Mouse (Mus musculus): ENCODE measurements around the gene Pde4b. TPM values are rescaled to one million over a fixed set of nuclear protein-coding genes. Genes with fewer than 3 reads are reported as not detected.

The Pde4b gene
- polyA plus RNA-seq, 1 experiment from 2014 or later = 7.7 TPM

DNA sequence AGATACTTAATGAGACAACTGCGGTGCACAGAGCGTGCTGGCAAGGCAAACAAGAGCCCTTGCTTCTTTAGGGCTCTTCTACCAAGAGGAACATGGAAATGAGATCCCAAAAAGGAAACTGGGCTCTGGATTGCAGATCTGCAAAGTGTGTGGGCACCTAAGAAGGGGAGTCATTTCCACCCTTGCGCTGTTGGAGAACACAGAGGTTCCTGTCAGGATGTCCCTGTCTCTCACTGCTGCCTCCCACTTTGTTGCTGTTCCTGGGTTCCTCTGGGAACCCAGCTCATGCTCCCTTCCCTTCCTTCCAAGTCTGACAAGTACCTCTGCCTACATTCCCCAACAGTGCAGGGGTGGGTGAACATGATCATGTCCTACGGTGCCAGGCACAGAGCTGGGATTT lies 61.4 kb downstream of the Pde4b start:
- H3K4me3 ChIP-seq (ENCODE audit: low read depth, low read length) = no peak overlapping the region
- 74% methylated on average over 4 of the region's 4 CpGs for WGBS
- H3K36me3 ChIP-seq (ENCODE audit: control insufficient read depth, insufficient read depth, low read length) = no peaks in the 10 kb centered on the region
- H3K9ac ChIP-seq (ENCODE audit: low read length) = no peak overlapping the region
- no peaks in the 10 kb centered on the region for H3K9me3 ChIP-seq (ENCODE audit: control insufficient read depth, low read length)
- no peak overlapping the region for H3K27ac ChIP-seq (ENCODE audit: low read depth, low read length)
- H3K27me3 ChIP-seq (ENCODE audit: control insufficient read depth, insufficient read depth, low read length) = no peaks in the 10 kb centered on the region
- no peak for ATAC-seq (replicated peaks; ENCODE audit: low FRiP score)
- H3K4me2 ChIP-seq (ENCODE audit: low read depth, low read length, severe bottlenecking) = no peak overlapping the region
- DNase-seq (ENCODE audit: low spot score) = no peak
- no peaks in the 10 kb centered on the region for H3K4me1 ChIP-seq (replicated peaks; ENCODE audit: control insufficient read depth, insufficient read depth, low read length)

GRCm38 (mm10) chr4:102159178-102159577 lies 71.8 kb downstream of the Pde4b start:
- Histone ChIP-seq H3K4me2 (ENCODE audit: low read depth, low read length, severe bottlenecking) (no peak overlapping the region), H3K4me3 (ENCODE audit: low read depth, low read length) (no peak overlapping the region), H3K9me3 (ENCODE audit: control insufficient read depth, low read length) (no peaks in the 10 kb centered on the region), H3K27ac (ENCODE audit: low read depth, low read length) (no peak overlapping the region), H3K27me3 (ENCODE audit: control insufficient read depth, insufficient read depth, low read length) (no peaks in the 10 kb centered on the region), H3K36me3 (ENCODE audit: control insufficient read depth, insufficient read depth, low read length) (no peaks in the 10 kb centered on the region), H3K4me1 (replicated peaks; ENCODE audit: control insufficient read depth, insufficient read depth, low read length) (no peaks in the 10 kb centered on the region), H3K9ac (ENCODE audit: low read length) (no peak overlapping the region)
- no peak for ATAC-seq (replicated peaks; ENCODE audit: low FRiP score)
- DNase-seq (ENCODE audit: low spot score) = no peak

DNA sequence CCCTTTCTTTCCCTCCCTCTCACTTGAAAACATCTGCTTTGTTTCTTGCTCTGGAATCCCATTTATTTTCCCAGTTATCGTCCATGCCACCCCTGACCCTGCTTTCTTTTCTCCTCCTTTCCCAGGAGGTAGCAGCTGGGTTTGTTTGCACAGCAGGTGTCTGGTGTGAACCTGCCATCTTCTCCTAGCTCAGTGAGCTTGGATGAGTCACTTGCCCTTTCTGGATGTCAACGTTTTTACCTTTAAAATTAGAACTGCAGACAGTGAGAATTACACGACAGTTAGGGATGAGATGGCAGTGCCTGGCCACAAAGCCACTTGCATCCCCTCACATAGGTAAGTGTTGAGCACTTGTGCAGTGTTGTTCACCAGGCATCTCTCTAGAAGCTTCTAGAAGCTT lies 84.3 kb downstream of the Pde4b start:
- Histone ChIP-seq H3K27ac (ENCODE audit: low read depth, low read length) (no peak overlapping the region), H3K9ac (ENCODE audit: low read length) (no peak overlapping the region), H3K4me2 (ENCODE audit: low read depth, low read length, severe bottlenecking) (no peak overlapping the region), H3K9me3 (ENCODE audit: control insufficient read depth, low read length) (no peaks in the 10 kb centered on the region), H3K4me3 (ENCODE audit: low read depth, low read length) (no peak overlapping the region), H3K27me3 (ENCODE audit: control insufficient read depth, insufficient read depth, low read length) (no peaks in the 10 kb centered on the region), H3K36me3 (ENCODE audit: control insufficient read depth, insufficient read depth, low read length) (no peaks in the 10 kb centered on the region), H3K4me1 (replicated peaks; ENCODE audit: control insufficient read depth, insufficient read depth, low read length) (no peaks in the 10 kb centered on the region; the same call in 1 of the 2 replicates)
- 51% methylated on average over 3 of the region's 3 CpGs for WGBS
- ATAC-seq (replicated peaks; ENCODE audit: low FRiP score) (no peak), DNase-seq (ENCODE audit: low spot score) (no peak)

GRCm38 (mm10) chr4:102172711-102173213 lies 85.4 kb downstream of the Pde4b start:
- Histone ChIP-seq H3K9ac (ENCODE audit: low read length) (no peak overlapping the region), H3K4me3 (ENCODE audit: low read depth, low read length) (no peak overlapping the region), H3K27ac (ENCODE audit: low read depth, low read length) (no peak overlapping the region), H3K36me3 (ENCODE audit: control insufficient read depth, insufficient read depth, low read length) (no peaks in the 10 kb centered on the region), H3K9me3 (ENCODE audit: control insufficient read depth, low read length) (no peaks in the 10 kb centered on the region), H3K4me2 (ENCODE audit: low read depth, low read length, severe bottlenecking) (no peak overlapping the region), H3K27me3 (ENCODE audit: control insufficient read depth, insufficient read depth, low read length) (no peaks in the 10 kb centered on the region), H3K4me1 (replicated peaks; ENCODE audit: control insufficient read depth, insufficient read depth, low read length) (no peaks in the 10 kb centered on the region; the same call in 1 of the 2 replicates)
- ATAC-seq (replicated peaks; ENCODE audit: low FRiP score) (no peak), DNase-seq (ENCODE audit: low spot score) (no peak)
- WGBS = 63% methylated on average over 7 of the region's 7 CpGs

DNA sequence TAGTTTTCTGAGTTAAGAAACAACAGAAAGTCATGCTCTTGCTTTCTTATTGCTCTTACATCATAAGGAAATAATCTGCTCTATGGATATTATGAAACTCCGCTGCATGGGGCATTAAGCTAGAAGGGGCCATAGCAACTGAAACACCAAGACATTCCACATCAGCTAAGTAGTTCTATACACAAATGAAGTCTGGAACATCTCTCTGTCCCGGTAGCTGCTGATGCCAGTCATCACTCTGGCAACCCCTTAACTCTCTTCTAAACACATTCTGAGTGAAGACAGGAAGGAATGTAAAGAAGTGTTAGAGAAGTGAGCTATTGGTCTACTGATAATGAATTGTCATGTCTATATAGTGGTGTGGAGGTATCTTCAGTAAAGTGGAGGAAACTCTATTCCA lies 88.6 kb downstream of the Pde4b start:
- no peaks in the 10 kb centered on the region for H3K36me3 ChIP-seq (ENCODE audit: control insufficient read depth, insufficient read depth, low read length)
- ATAC-seq (replicated peaks; ENCODE audit: low FRiP score) = no peak
- H3K27me3 ChIP-seq (ENCODE audit: control insufficient read depth, insufficient read depth, low read length) = no peaks in the 10 kb centered on the region
- H3K27ac ChIP-seq (ENCODE audit: low read depth, low read length) = no peak overlapping the region
- H3K9me3 ChIP-seq (ENCODE audit: control insufficient read depth, low read length) = no peaks in the 10 kb centered on the region
- no peak overlapping the region for H3K4me3 ChIP-seq (ENCODE audit: low read depth, low read length)
- no peaks in the 10 kb centered on the region; the same call in 1 of the 2 replicates for H3K4me1 ChIP-seq (replicated peaks; ENCODE audit: control insufficient read depth, insufficient read depth, low read length)
- DNase-seq (ENCODE audit: low spot score) = no peak
- H3K9ac ChIP-seq (ENCODE audit: low read length) = no peak overlapping the region
- H3K4me2 ChIP-seq (ENCODE audit: low read depth, low read length, severe bottlenecking) = no peak overlapping the region
- WGBS = 92% methylated on average over 2 of the region's 2 CpGs

- WGBS = 84% methylated on average over 5 of the region's 5 CpGs
- H3K36me3 ChIP-seq (ENCODE audit: control insufficient read depth, insufficient read depth, low read length) = no peaks in the 10 kb centered on the region
- no peak for ATAC-seq (replicated peaks; ENCODE audit: low FRiP score)
- DNase-seq (ENCODE audit: low spot score) = no peak
- H3K27me3 ChIP-seq (ENCODE audit: control insufficient read depth, insufficient read depth, low read length) = no peaks in the 10 kb centered on the region
- no peaks in the 10 kb centered on the region; the same call in 1 of the 2 replicates for H3K4me1 ChIP-seq (replicated peaks; ENCODE audit: control insufficient read depth, insufficient read depth, low read length)
- no peak overlapping the region for H3K27ac ChIP-seq (ENCODE audit: low read depth, low read length)
- no peak overlapping the region for H3K9ac ChIP-seq (ENCODE audit: low read length)
- H3K4me3 ChIP-seq (ENCODE audit: low read depth, low read length) = no peak overlapping the region
- H3K4me2 ChIP-seq (ENCODE audit: low read depth, low read length, severe bottlenecking) = no peak overlapping the region
- H3K9me3 ChIP-seq (ENCODE audit: control insufficient read depth, low read length) = no peaks in the 10 kb centered on the region
Observed at GRCm38 (mm10) chr4:102177258-102177657, 89.9 kb downstream of the Pde4b start.

DNA sequence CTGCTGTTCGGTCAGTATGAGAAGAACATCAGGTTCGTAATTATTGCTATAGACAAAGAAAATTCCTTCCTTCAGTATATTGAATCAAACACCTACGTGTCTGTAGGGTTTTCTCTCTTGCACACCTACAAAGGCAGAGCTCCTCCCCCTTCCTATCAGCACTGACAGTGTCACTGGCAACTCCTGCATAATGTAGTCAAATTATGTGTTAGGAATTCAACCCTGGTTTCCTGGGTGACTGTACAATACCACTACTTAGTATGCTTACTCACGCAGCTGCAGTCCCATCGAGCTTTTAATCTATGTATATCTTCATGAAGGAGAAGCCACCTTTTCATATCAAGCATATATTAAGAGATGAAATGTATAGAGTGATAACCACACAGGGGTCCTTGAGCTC lies 99.5 kb downstream of the Pde4b start:
- no peaks in the 10 kb centered on the region for H3K27me3 ChIP-seq (ENCODE audit: control insufficient read depth, insufficient read depth, low read length)
- no peak overlapping the region for H3K4me2 ChIP-seq (ENCODE audit: low read depth, low read length, severe bottlenecking)
- no peak overlapping the region for H3K27ac ChIP-seq (ENCODE audit: low read depth, low read length)
- H3K9ac ChIP-seq (ENCODE audit: low read length) = no peak overlapping the region
- DNase-seq (ENCODE audit: low spot score) (no peak), ATAC-seq (replicated peaks; ENCODE audit: low FRiP score) (no peak)
- WGBS = 85% methylated on average over 5 of the region's 5 CpGs
- H3K4me3 ChIP-seq (ENCODE audit: low read depth, low read length) = no peak overlapping the region
- no peaks in the 10 kb centered on the region for H3K4me1 ChIP-seq (replicated peaks; ENCODE audit: control insufficient read depth, insufficient read depth, low read length)
- no peaks in the 10 kb centered on the region for H3K9me3 ChIP-seq (ENCODE audit: control insufficient read depth, low read length)
- H3K36me3 ChIP-seq (ENCODE audit: control insufficient read depth, insufficient read depth, low read length) = no peaks in the 10 kb centered on the region

GRCm38 (mm10) chr4:102197707-102198106 lies 110.4 kb downstream of the Pde4b start:
- no peak for DNase-seq (ENCODE audit: low spot score)
- H3K9ac ChIP-seq (ENCODE audit: low read length) = no peak overlapping the region
- 84% methylated on average over 5 of the region's 5 CpGs for WGBS

DNA sequence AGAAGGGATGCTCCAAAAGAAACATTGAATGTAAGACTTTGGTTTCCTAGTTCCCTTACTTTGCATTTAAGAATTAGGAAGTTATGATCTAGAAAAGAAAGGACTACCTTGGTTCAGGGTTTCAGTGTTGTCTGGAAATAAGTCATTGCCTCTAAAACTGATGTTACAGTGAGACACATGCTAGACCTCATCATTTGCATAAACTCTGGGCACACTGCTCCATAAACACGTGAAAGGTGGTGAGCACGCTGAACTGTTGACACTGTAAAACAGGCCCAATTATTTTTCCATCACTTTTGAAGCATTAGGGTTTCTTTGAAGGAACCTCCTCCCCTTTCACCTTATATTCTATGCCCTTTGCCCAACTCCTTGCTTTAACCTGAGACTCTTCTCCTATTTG lies 122.4 kb downstream of the Pde4b start:
- Histone ChIP-seq H3K27me3 (ENCODE audit: control insufficient read depth, insufficient read depth, low read length) (no peaks in the 10 kb centered on the region), H3K4me3 (ENCODE audit: low read depth, low read length) (no peak overlapping the region), H3K27ac (ENCODE audit: low read depth, low read length) (no peak overlapping the region), H3K9me3 (ENCODE audit: control insufficient read depth, low read length) (no peaks in the 10 kb centered on the region), H3K4me1 (replicated peaks; ENCODE audit: control insufficient read depth, insufficient read depth, low read length) (no peaks in the 10 kb centered on the region), H3K9ac (ENCODE audit: low read length) (no peak overlapping the region), H3K4me2 (ENCODE audit: low read depth, low read length, severe bottlenecking) (no peak overlapping the region), H3K36me3 (ENCODE audit: control insufficient read depth, insufficient read depth, low read length) (no peaks in the 10 kb centered on the region)
- DNase-seq (ENCODE audit: low spot score) = no peak
- ATAC-seq (replicated peaks; ENCODE audit: low FRiP score) = no peak
- 81% methylated on average over 2 of the region's 2 CpGs for WGBS

More at GRCm38 (mm10) chr4:102197707-102198106, 110.4 kb downstream of the Pde4b start:
- Histone ChIP-seq H3K4me3 (ENCODE audit: low read depth, low read length) (no peak overlapping the region), H3K4me1 (replicated peaks; ENCODE audit: control insufficient read depth, insufficient read depth, low read length) (no peaks in the 10 kb centered on the region), H3K4me2 (ENCODE audit: low read depth, low read length, severe bottlenecking) (no peak overlapping the region), H3K27ac (ENCODE audit: low read depth, low read length) (no peak overlapping the region), H3K36me3 (ENCODE audit: control insufficient read depth, insufficient read depth, low read length) (no peaks in the 10 kb centered on the region), H3K9me3 (ENCODE audit: control insufficient read depth, low read length) (no peaks in the 10 kb centered on the region), H3K27me3 (ENCODE audit: control insufficient read depth, insufficient read depth, low read length) (no peaks in the 10 kb centered on the region)
- no peak for ATAC-seq (replicated peaks; ENCODE audit: low FRiP score)
